Mouse (Mus musculus) thymus, adult 2 months (tissue): Measurements from ENCODE around the gene Fam53b. TPM values are rescaled to one million over a fixed set of nuclear protein-coding genes. Genes with fewer than 3 reads are reported as not detected.

Experiments used
- DNase-seq: peaks from one replicate; pipeline ENCODE4 v3.0.0; 2021
- H3K27ac ChIP-seq: fragments of 200-500 bp; 2 replicates; pipeline ENCODE4 v1.5.1; 2012; ENCODE audit warnings: low read length, control low read depth; ENCODE audit not compliant: control insufficient read depth, insufficient read depth
- H3K27me3 ChIP-seq: fragments of 200-500 bp; 2 replicates; pipeline ENCODE4 v1.6.1; 2012; ENCODE audit warnings: mild to moderate bottlenecking, low read length, moderate library complexity, mixed read lengths; ENCODE audit not compliant: control insufficient read depth, insufficient read depth
- H3K36me3 ChIP-seq: fragments of 200-500 bp; 2 replicates; pipeline ENCODE4 v1.6.1; 2012; ENCODE audit warnings: mild to moderate bottlenecking, low read length, moderate library complexity; ENCODE audit not compliant: control insufficient read depth, insufficient read depth
- H3K4me1 ChIP-seq: fragments of 200-500 bp; replicated peaks from 2 replicates; pipeline ENCODE4 v1.6.1; 2012; ENCODE audit warnings: low read length; ENCODE audit not compliant: control insufficient read depth, insufficient read depth
- H3K4me3 ChIP-seq: fragments of 200-500 bp; 2 replicates; pipeline ENCODE4 v1.5.1; 2012; ENCODE audit warnings: mild to moderate bottlenecking, low read length, control low read depth, moderate library complexity; ENCODE audit not compliant: control insufficient read depth, insufficient read depth
- CTCF ChIP-seq: fragments of 200-500 bp; IDR thresholded peaks from 2 replicates; pipeline ENCODE4 v1.5.1; 2012; ENCODE audit warnings: mild to moderate bottlenecking, control low read depth, low read length, moderate library complexity, borderline replicate concordance; ENCODE audit not compliant: control insufficient read depth, poor library complexity, insufficient read depth; ENCODE audit errors: extremely low read depth
- POLR2A ChIP-seq: fragments of 200-500 bp; IDR thresholded peaks from 2 replicates; pipeline ENCODE4 v1.6.1; 2012; ENCODE audit warnings: mild to moderate bottlenecking, low read length, control low read depth, moderate library complexity; ENCODE audit not compliant: control insufficient read depth, poor library complexity, insufficient read depth; ENCODE audit errors: extremely low read depth
- WGBS: fragments of 180-500 bp; shearing (Covaris S2); methylation state at CpG from one replicate; pipeline ENCODE4 v1.1.7; 2018; 5-methylcytosine and 5-hydroxymethylcytosine counted together
- polyA plus RNA-seq: library from polyadenylated mRNA; depleted of rRNA; stranded (reverse); fragments of >200 nt; gene quantifications from 2 replicates; pipeline ENCODE4 v1.2.3, GENCODE M21; 2012

Gene Fam53b
- polyA plus RNA-seq, 1 experiment = 104 TPM

GRCm38 (mm10) chr7:132803962-132804361 lies 9.7 kb downstream of the Fam53b start:
- H3K4me3 ChIP-seq = no peak overlapping the region
- 51% methylated on average over 3 of the region's 3 CpGs for WGBS
- no peak overlapping the region for H3K27ac ChIP-seq
- no peak for TF ChIP-seq CTCF
- no peak for TF ChIP-seq POLR2A
- no peaks in the 10 kb centered on the region for H3K27me3 ChIP-seq
- H3K4me1 ChIP-seq = peaks cover 73% of the 10 kb centered on the region
- DNase-seq = no peak
- no peaks in the 10 kb centered on the region for H3K36me3 ChIP-seq

- no peak for DNase-seq
- Histone ChIP-seq H3K4me3 (no peak overlapping the region), H3K36me3 (no peaks in the 10 kb centered on the region), H3K27ac (no peak overlapping the region), H3K4me1 (peaks cover 72% of the 10 kb centered on the region), H3K27me3 (no peaks in the 10 kb centered on the region)
- TF ChIP-seq POLR2A (no peak), CTCF (no peak)
- 77% methylated on average over 2 of the region's 2 CpGs for WGBS
Measured at GRCm38 (mm10) chr7:132803336-132803735, 10.3 kb downstream of the Fam53b start.

- Histone ChIP-seq H3K4me1 (peaks cover 68% of the 10 kb centered on the region), H3K36me3 (no peaks in the 10 kb centered on the region), H3K27me3 (no peaks in the 10 kb centered on the region), H3K27ac (peak overlapping the region; percentile 22; the same call in 1 of the 2 replicates), H3K4me3 (no peak overlapping the region)
- DNase-seq = no peak
- no peak for TF ChIP-seq POLR2A
- TF ChIP-seq CTCF = no peak
- 95% methylated on average over 11 of the region's 11 CpGs for WGBS
Measured at GRCm38 (mm10) chr7:132802691-132803090, 11.0 kb downstream of the Fam53b start.

GRCm38 (mm10) chr7:132802066-132802465 lies 11.6 kb downstream of the Fam53b start:
- no peak for TF ChIP-seq CTCF
- no peak for TF ChIP-seq POLR2A
- H3K27ac ChIP-seq = peak overlapping the region; percentile 22; the same call in 1 of the 2 replicates
- DNase-seq = no peak
- WGBS = 75% methylated on average over 2 of the region's 2 CpGs
- no peaks in the 10 kb centered on the region for H3K36me3 ChIP-seq
- peaks cover 62% of the 10 kb centered on the region for H3K4me1 ChIP-seq
- no peaks in the 10 kb centered on the region for H3K27me3 ChIP-seq
- H3K4me3 ChIP-seq = no peak overlapping the region

- Histone ChIP-seq H3K4me3 (no peak overlapping the region), H3K4me1 (peaks cover 57% of the 10 kb centered on the region), H3K36me3 (no peaks in the 10 kb centered on the region), H3K27me3 (no peaks in the 10 kb centered on the region), H3K27ac (no peak overlapping the region)
- 68% methylated on average over 5 of the region's 5 CpGs for WGBS
- TF ChIP-seq POLR2A (no peak), CTCF (no peak)
- no peak for DNase-seq
Measured at GRCm38 (mm10) chr7:132801509-132801908, 12.2 kb downstream of the Fam53b start.

- no peak overlapping the region for H3K4me3 ChIP-seq
- TF ChIP-seq CTCF (no peak), POLR2A (no peak)
- WGBS = 90% methylated on average over 10 of the region's 10 CpGs
- no peak for DNase-seq
- H3K36me3 ChIP-seq = no peaks in the 10 kb centered on the region
- no peaks in the 10 kb centered on the region for H3K27me3 ChIP-seq
- H3K27ac ChIP-seq = no peak overlapping the region
- H3K4me1 ChIP-seq = peaks cover 56% of the 10 kb centered on the region
Measured at GRCm38 (mm10) chr7:132800868-132801267, 12.8 kb downstream of the Fam53b start.

GRCm38 (mm10) chr7:132799119-132800016 lies 14.3 kb downstream of the Fam53b start:
- Histone ChIP-seq H3K36me3 (no peaks in the 10 kb centered on the region), H3K4me3 (no peak overlapping the region), H3K4me1 (peaks cover 53% of the 10 kb centered on the region), H3K27ac (no peak overlapping the region), H3K27me3 (no peaks in the 10 kb centered on the region)
- DNase-seq = no peak
- 95% methylated on average over 5 of the region's 5 CpGs for WGBS
- no peak for TF ChIP-seq CTCF
- no peak for TF ChIP-seq POLR2A
